Mouse (Mus musculus): ENCODE measurements around the gene Asb2. TPM values are rescaled to one million over a fixed set of nuclear protein-coding genes. Genes with fewer than 3 reads are reported as not detected.
A peak's percentile ranks its signal among the peaks of the same experiment; 100 is the strongest.

Gene Asb2
- polyA plus RNA-seq, 1 experiment = 10.7 TPM

- no peak overlapping the region for H3K27ac ChIP-seq (ENCODE audit: insufficient read depth, low read depth, low read length)
- WGBS = 79% methylated on average over 2 of the region's 2 CpGs
- H3K4me1 ChIP-seq (ENCODE audit: control insufficient read depth, insufficient read depth, low read length) = 0 out of 2 replicates have a peak, but pooled peaks cover 3% of the 10 kb centered on the region
- DNase-seq = no peak
- H3K36me3 ChIP-seq (ENCODE audit: control insufficient read depth, insufficient read depth, low read length) = no peaks in the 10 kb centered on the region
- H3K4me3 ChIP-seq (ENCODE audit: insufficient read depth, low read depth, low read length) = peak overlapping the region; percentile 98
- no peak for TF ChIP-seq POLR2A (IDR thresholded peaks at IDR 0.05; ENCODE audit: low read depth, low read length)
- TF ChIP-seq CTCF (conservative IDR thresholded peaks at IDR 0.05; ENCODE audit: insufficient read depth, insufficient read length, low read depth, low read length) = no peak
- H3K27me3 ChIP-seq (replicated peaks; ENCODE audit: control insufficient read depth, insufficient read depth, low read length) = no peaks in the 10 kb centered on the region
These were observed 33.5 kb upstream of the Asb2 start for GRCm38 (mm10) chr12:103389348-103389727.

- 1% methylated on average over 57 of the region's 58 CpGs for WGBS
- H3K27ac ChIP-seq (ENCODE audit: insufficient read depth, low read depth, low read length) = no peak within 1 kb of the TSS
- TF ChIP-seq CTCF (conservative IDR thresholded peaks at IDR 0.05; ENCODE audit: insufficient read depth, insufficient read length, low read depth, low read length) (no peak), POLR2A (IDR thresholded peaks at IDR 0.05; ENCODE audit: low read depth, low read length) (no peak)
- peak within 1 kb of the TSS; percentile 98 for H3K4me3 ChIP-seq (ENCODE audit: insufficient read depth, low read depth, low read length)
- no peaks in the 10 kb centered on the region for H3K27me3 ChIP-seq (replicated peaks; ENCODE audit: control insufficient read depth, insufficient read depth, low read length)
- peak; percentile 98 for DNase-seq
- no peaks in the 10 kb centered on the region for H3K36me3 ChIP-seq (ENCODE audit: control insufficient read depth, insufficient read depth, low read length)
- 0 out of 2 replicates have a peak, but pooled peaks cover 3% of the 10 kb centered on the region for H3K4me1 ChIP-seq (ENCODE audit: control insufficient read depth, insufficient read depth, low read length)
These were observed 32.9 kb upstream of the Asb2 start, which contains the start of gene Otub2 for GRCm38 (mm10) chr12:103388505-103389347. Gene Otub2, plus strand, starts transcription at chr12:103388682.

GRCm38 (mm10) chr12:103380226-103380625 lies 24.4 kb upstream of the Asb2 start:
- no peak for DNase-seq
- Histone ChIP-seq H3K36me3 (ENCODE audit: control insufficient read depth, insufficient read depth, low read length) (no peaks in the 10 kb centered on the region), H3K27ac (ENCODE audit: insufficient read depth, low read depth, low read length) (no peak overlapping the region), H3K27me3 (replicated peaks; ENCODE audit: control insufficient read depth, insufficient read depth, low read length) (no peaks in the 10 kb centered on the region), H3K4me3 (ENCODE audit: insufficient read depth, low read depth, low read length) (no peak overlapping the region), H3K4me1 (ENCODE audit: control insufficient read depth, insufficient read depth, low read length) (no peaks in the 10 kb centered on the region)
- 81% methylated on average over 4 of the region's 4 CpGs for WGBS
- TF ChIP-seq POLR2A (IDR thresholded peaks at IDR 0.05; ENCODE audit: low read depth, low read length) = no peak
- TF ChIP-seq CTCF (conservative IDR thresholded peaks at IDR 0.05; ENCODE audit: insufficient read depth, insufficient read length, low read depth, low read length) = no peak

GRCm38 (mm10) chr12:103376774-103377173 lies 21.0 kb upstream of the Asb2 start:
- Histone ChIP-seq H3K4me3 (ENCODE audit: insufficient read depth, low read depth, low read length) (no peak overlapping the region), H3K27me3 (replicated peaks; ENCODE audit: control insufficient read depth, insufficient read depth, low read length) (no peaks in the 10 kb centered on the region), H3K4me1 (ENCODE audit: control insufficient read depth, insufficient read depth, low read length) (no peaks in the 10 kb centered on the region), H3K27ac (ENCODE audit: insufficient read depth, low read depth, low read length) (no peak overlapping the region), H3K36me3 (ENCODE audit: control insufficient read depth, insufficient read depth, low read length) (no peaks in the 10 kb centered on the region)
- WGBS = 67% methylated on average over 4 of the region's 4 CpGs
- DNase-seq = no peak
- no peak for TF ChIP-seq POLR2A (IDR thresholded peaks at IDR 0.05; ENCODE audit: low read depth, low read length)

- H3K4me1 ChIP-seq (ENCODE audit: control insufficient read depth, insufficient read depth, low read length) = no peaks in the 10 kb centered on the region
- H3K27ac ChIP-seq (ENCODE audit: insufficient read depth, low read depth, low read length) = no peak overlapping the region
- H3K36me3 ChIP-seq (ENCODE audit: control insufficient read depth, insufficient read depth, low read length) = no peaks in the 10 kb centered on the region
- WGBS = 65% methylated on average over 5 of the region's 5 CpGs
- no peak for TF ChIP-seq POLR2A (IDR thresholded peaks at IDR 0.05; ENCODE audit: low read depth, low read length)
- no peak for TF ChIP-seq CTCF (conservative IDR thresholded peaks at IDR 0.05; ENCODE audit: insufficient read depth, insufficient read length, low read depth, low read length)
- DNase-seq = no peak
- H3K4me3 ChIP-seq (ENCODE audit: insufficient read depth, low read depth, low read length) = no peak overlapping the region
- no peaks in the 10 kb centered on the region for H3K27me3 ChIP-seq (replicated peaks; ENCODE audit: control insufficient read depth, insufficient read depth, low read length)
These were observed 20.3 kb upstream of the Asb2 start for GRCm38 (mm10) chr12:103376124-103376523.

GRCm38 (mm10) chr12:103373530-103374236 lies 17.9 kb upstream of the Asb2 start:
- Histone ChIP-seq H3K4me3 (ENCODE audit: insufficient read depth, low read depth, low read length) (no peak overlapping the region), H3K27ac (ENCODE audit: insufficient read depth, low read depth, low read length) (no peak overlapping the region), H3K36me3 (ENCODE audit: control insufficient read depth, insufficient read depth, low read length) (no peaks in the 10 kb centered on the region), H3K27me3 (replicated peaks; ENCODE audit: control insufficient read depth, insufficient read depth, low read length) (no peaks in the 10 kb centered on the region), H3K4me1 (ENCODE audit: control insufficient read depth, insufficient read depth, low read length) (no peaks in the 10 kb centered on the region)
- TF ChIP-seq CTCF (conservative IDR thresholded peaks at IDR 0.05; ENCODE audit: insufficient read depth, insufficient read length, low read depth, low read length) (no peak), POLR2A (IDR thresholded peaks at IDR 0.05; ENCODE audit: low read depth, low read length) (no peak)
- WGBS = 67% methylated on average over 8 of the region's 8 CpGs
- DNase-seq = no peak

- H3K27ac ChIP-seq (ENCODE audit: insufficient read depth, low read depth, low read length) = no peak overlapping the region
- TF ChIP-seq CTCF (conservative IDR thresholded peaks at IDR 0.05; ENCODE audit: insufficient read depth, insufficient read length, low read depth, low read length) = peak; percentile 79
- no peak for TF ChIP-seq POLR2A (IDR thresholded peaks at IDR 0.05; ENCODE audit: low read depth, low read length)
- H3K36me3 ChIP-seq (ENCODE audit: control insufficient read depth, insufficient read depth, low read length) = no peaks in the 10 kb centered on the region
- H3K4me1 ChIP-seq (ENCODE audit: control insufficient read depth, insufficient read depth, low read length) = no peaks in the 10 kb centered on the region
- DNase-seq = peak; percentile 70
- no peak overlapping the region for H3K4me3 ChIP-seq (ENCODE audit: insufficient read depth, low read depth, low read length)
- H3K27me3 ChIP-seq (replicated peaks; ENCODE audit: control insufficient read depth, insufficient read depth, low read length) = no peaks in the 10 kb centered on the region
- 31% methylated on average over 6 of the region's 6 CpGs for WGBS
These were observed 15.9 kb upstream of the Asb2 start for GRCm38 (mm10) chr12:103371711-103372110.
